Mouse (Mus musculus) lung, postnatal 0 days (tissue): Measurements from ENCODE around the gene Gm11444.

Experiments
- CTCF ChIP-seq: IDR thresholded peaks from 2 replicates; pipeline ENCODE4 v1.5.1; 2016; ENCODE audit warnings: antibody characterized with exemption, mild to moderate bottlenecking
- EP300 ChIP-seq: IDR thresholded peaks from 2 replicates; pipeline ENCODE4 v1.6.1; 2016; ENCODE audit warnings: antibody characterized with exemption, mild to moderate bottlenecking, control low read depth

DNA sequence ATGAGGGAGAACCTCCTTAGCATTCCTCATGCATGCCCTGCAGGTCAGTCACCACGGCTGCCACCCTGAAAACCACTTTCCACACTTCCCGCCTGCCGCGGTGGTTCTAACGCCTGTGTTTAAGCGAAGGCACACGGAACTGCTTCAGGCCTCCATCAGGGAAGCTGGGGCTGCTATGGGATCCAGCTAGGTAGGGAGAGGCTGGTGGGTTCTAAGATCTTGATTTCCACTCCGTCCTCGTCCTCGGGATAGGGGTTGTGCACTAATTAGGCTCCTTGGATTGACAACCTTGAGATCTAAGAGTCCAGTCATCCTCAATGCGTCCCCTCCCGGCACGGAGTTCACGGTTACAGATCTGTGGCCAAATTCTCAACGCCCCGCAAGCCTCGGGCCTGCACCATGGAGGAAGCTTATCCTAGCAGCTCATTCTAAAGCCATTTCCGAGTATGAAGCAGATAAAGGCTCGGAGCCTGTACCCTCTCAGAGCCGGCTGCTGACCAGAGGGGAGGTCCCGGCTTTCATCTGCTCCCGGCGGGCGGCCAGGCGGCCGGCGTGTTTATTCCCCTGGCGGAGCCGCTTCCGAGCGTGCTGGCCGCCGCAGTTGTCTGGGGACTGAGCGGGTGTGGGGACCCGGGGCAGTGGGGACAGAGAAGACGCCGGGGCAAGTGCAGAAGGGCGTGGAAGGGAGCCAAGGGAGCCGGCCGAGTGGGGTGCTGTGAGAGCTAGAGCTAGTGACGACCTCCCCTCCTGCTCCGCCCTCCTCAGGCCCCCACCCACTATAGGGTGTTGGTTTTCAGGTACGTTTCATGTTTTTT, 44.8 kb upstream of the Gm11444 start:
- no peak for TF ChIP-seq CTCF
- TF ChIP-seq EP300: no peak
